Mouse (Mus musculus) small intestine, adult 2 months (tissue): ENCODE data around the gene Otulin. TPM values are rescaled to one million over a fixed set of nuclear protein-coding genes. Genes with fewer than 3 reads are reported as not detected.

Experiments
- H3K27ac ChIP-seq: fragments of 200-500 bp; 2 replicates; pipeline ENCODE4 v1.5.1; 2012; ENCODE audit warnings: low read depth, low read length, control low read depth, inconsistent platforms; ENCODE audit not compliant: insufficient read depth
- H3K27me3 ChIP-seq: fragments of 200-500 bp; 2 replicates; pipeline ENCODE4 v1.6.1; 2012; ENCODE audit warnings: mild to moderate bottlenecking, moderate library complexity, low read length, inconsistent platforms; ENCODE audit not compliant: control insufficient read depth, insufficient read depth
- H3K36me3 ChIP-seq: fragments of 200-500 bp; 2 replicates; pipeline ENCODE4 v1.6.1; 2012; ENCODE audit warnings: mild to moderate bottlenecking, low read length, control low read depth, inconsistent platforms; ENCODE audit not compliant: control insufficient read depth, insufficient read depth
- H3K4me1 ChIP-seq: fragments of 200-500 bp; 2 replicates; pipeline ENCODE4 v1.6.1; 2012; ENCODE audit warnings: low read length, inconsistent platforms, mixed read lengths; ENCODE audit not compliant: control insufficient read depth, insufficient read depth, insufficient read length
- H3K4me3 ChIP-seq: fragments of 200-500 bp; 2 replicates; pipeline ENCODE4 v1.5.1; 2012; ENCODE audit warnings: low read depth, mild to moderate bottlenecking, control low read depth, inconsistent platforms, low read length, moderate library complexity
- CTCF ChIP-seq: fragments of 200-500 bp; IDR thresholded peaks from 2 replicates; pipeline ENCODE4 v1.5.1; 2012; ENCODE audit warnings: low read depth, mild to moderate bottlenecking, control low read depth, inconsistent platforms, low read length, moderate library complexity, mixed read lengths; ENCODE audit not compliant: insufficient replicate concordance, insufficient read length; ENCODE audit errors: extremely low read depth
- POLR2A ChIP-seq: fragments of 200-500 bp; IDR thresholded peaks from 2 replicates; pipeline ENCODE4 v1.6.1; 2012; ENCODE audit warnings: low read depth, mild to moderate bottlenecking, control low read depth, inconsistent platforms, low read length, moderate library complexity
- WGBS: fragments of 180-500 bp; shearing (Covaris S2); methylation state at CpG from one replicate; pipeline ENCODE4 v1.1.7; 2018; 5-methylcytosine and 5-hydroxymethylcytosine counted together
- polyA plus RNA-seq: library from polyadenylated mRNA; depleted of rRNA; stranded (reverse); fragments of >200 nt; gene quantifications from 2 replicates; pipeline ENCODE4 v1.2.3, GENCODE M21; 2012

The Otulin gene
- polyA plus RNA-seq, 1 experiment = 31.8 TPM

GRCm38 (mm10) chr15:27571179-27571578 lies 59.3 kb downstream of the Otulin start:
- 94% methylated on average over 8 of the region's 8 CpGs for WGBS
- H3K27ac ChIP-seq = no peak overlapping the region
- H3K4me3 ChIP-seq = no peak overlapping the region
- TF ChIP-seq CTCF = no peak
- TF ChIP-seq POLR2A = no peak
- H3K36me3 ChIP-seq = peaks cover 27% of the 10 kb centered on the region
- no peaks in the 10 kb centered on the region for H3K27me3 ChIP-seq
- H3K4me1 ChIP-seq = no peaks in the 10 kb centered on the region

GRCm38 (mm10) chr15:27570385-27570784 lies 60.1 kb downstream of the Otulin start:
- no peaks in the 10 kb centered on the region for H3K4me1 ChIP-seq
- H3K36me3 ChIP-seq = peaks cover 33% of the 10 kb centered on the region
- WGBS = 97% methylated on average over 4 of the region's 4 CpGs

GRCm38 (mm10) chr15:27569924-27570323 lies 60.6 kb downstream of the Otulin start:
- no peak overlapping the region for H3K27ac ChIP-seq
- no peak overlapping the region for H3K4me3 ChIP-seq
- H3K4me1 ChIP-seq = no peaks in the 10 kb centered on the region
- WGBS = 73% methylated on average over 2 of the region's 2 CpGs
- TF ChIP-seq POLR2A (no peak), CTCF (no peak)
- peaks cover 34% of the 10 kb centered on the region for H3K36me3 ChIP-seq
- H3K27me3 ChIP-seq = no peaks in the 10 kb centered on the region

More at GRCm38 (mm10) chr15:27570385-27570784, 60.1 kb downstream of the Otulin start:
- no peak overlapping the region for H3K4me3 ChIP-seq
- TF ChIP-seq POLR2A (no peak), CTCF (no peak)
- H3K27me3 ChIP-seq = no peaks in the 10 kb centered on the region
- H3K27ac ChIP-seq = no peak overlapping the region

DNA sequence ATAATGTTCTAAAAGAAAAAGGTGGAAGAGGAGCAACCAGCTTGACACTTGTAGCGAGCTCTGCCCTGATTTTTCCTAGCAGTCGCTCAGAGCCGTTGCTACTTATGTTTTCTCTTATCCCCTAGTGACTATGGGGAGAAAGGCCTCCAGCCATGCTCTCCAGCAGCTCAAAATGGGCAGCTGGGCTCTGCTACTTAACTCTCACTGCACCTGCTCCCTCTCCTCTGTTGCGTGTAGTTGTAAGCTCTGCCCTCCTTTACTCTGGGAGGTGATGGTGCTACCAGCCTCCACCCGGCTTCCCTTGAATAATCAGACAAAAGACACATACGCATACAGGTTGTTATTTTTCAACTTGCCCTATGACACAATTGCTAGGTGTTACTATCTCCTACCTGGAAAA lies 62.1 kb downstream of the Otulin start:
- Histone ChIP-seq H3K27ac (no peak overlapping the region), H3K36me3 (peaks cover 40% of the 10 kb centered on the region), H3K4me3 (no peak overlapping the region), H3K27me3 (no peaks in the 10 kb centered on the region), H3K4me1 (no peaks in the 10 kb centered on the region)
- WGBS = 93% methylated on average over 6 of the region's 6 CpGs
- TF ChIP-seq POLR2A (no peak), CTCF (no peak)

- Histone ChIP-seq H3K4me3 (no peak overlapping the region), H3K4me1 (no peaks in the 10 kb centered on the region), H3K27me3 (no peaks in the 10 kb centered on the region), H3K36me3 (peaks cover 41% of the 10 kb centered on the region), H3K27ac (no peak overlapping the region)
- TF ChIP-seq POLR2A (no peak), CTCF (no peak)
- WGBS = 93% methylated on average over 16 of the region's 16 CpGs
Observed at GRCm38 (mm10) chr15:27567356-27567755, 63.1 kb downstream of the Otulin start.

DNA sequence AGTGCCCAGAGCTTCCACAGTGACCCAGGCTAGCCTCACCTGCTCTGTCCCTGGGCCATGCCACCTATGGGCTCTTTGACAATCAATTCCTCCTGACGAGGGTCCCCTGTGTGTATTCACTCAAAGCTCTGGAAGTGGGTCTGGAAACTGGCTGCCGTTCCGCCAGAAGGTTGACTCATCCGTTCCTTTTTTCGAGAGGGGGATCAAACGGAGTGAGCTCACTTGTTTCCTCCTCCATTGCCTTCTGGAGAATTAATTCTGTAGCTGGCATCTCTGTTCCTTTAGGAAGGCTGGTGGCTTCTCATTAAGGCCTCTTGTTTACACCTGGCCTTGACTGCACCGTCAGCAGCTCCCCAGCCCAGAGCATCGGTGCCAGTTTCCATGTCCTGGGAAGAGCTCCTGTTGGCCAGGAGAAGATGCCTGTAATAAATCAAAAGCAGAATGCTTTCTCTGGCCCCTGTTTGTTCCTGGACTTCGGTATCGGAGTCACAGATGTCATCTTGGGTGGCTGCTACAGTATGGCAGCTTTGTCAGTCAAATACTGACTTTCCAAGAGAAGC lies 64.8 kb downstream of the Otulin start:
- Histone ChIP-seq H3K27ac (no peak overlapping the region), H3K4me3 (no peak overlapping the region), H3K27me3 (no peaks in the 10 kb centered on the region), H3K4me1 (no peaks in the 10 kb centered on the region), H3K36me3 (peaks cover 36% of the 10 kb centered on the region)
- TF ChIP-seq POLR2A = no peak
- no peak for TF ChIP-seq CTCF
- 92% methylated on average over 10 of the region's 10 CpGs for WGBS

- H3K36me3 ChIP-seq = peaks cover 34% of the 10 kb centered on the region
- no peak overlapping the region for H3K4me3 ChIP-seq
- TF ChIP-seq CTCF (no peak), POLR2A (no peak)
- no peak overlapping the region for H3K27ac ChIP-seq
- H3K4me1 ChIP-seq = no peaks in the 10 kb centered on the region
- no peaks in the 10 kb centered on the region for H3K27me3 ChIP-seq
- 94% methylated on average over 14 of the region's 14 CpGs for WGBS
Observed at GRCm38 (mm10) chr15:27564106-27565100, 66.1 kb downstream of the Otulin start.
